Mouse (Mus musculus): ENCODE results near the gene Txnrd2.

Txnrd2 gene

GRCm38 (mm10) chr16:18464271-18464670 lies 38.1 kb downstream of the Txnrd2 start:
- H3K36me3 ChIP-seq (ENCODE audit: control insufficient read depth, insufficient read depth, low read length, poor library complexity, severe bottlenecking) = no peaks in the 10 kb centered on the region
- no peaks in the 10 kb centered on the region for H3K27me3 ChIP-seq (ENCODE audit: control insufficient read depth, insufficient read depth, low read length, poor library complexity, severe bottlenecking)
- DNase-seq (ENCODE audit: low read depth, low spot score) = no peak

- no peaks in the 10 kb centered on the region for H3K27me3 ChIP-seq (ENCODE audit: control insufficient read depth, insufficient read depth, low read length, poor library complexity, severe bottlenecking)
- H3K36me3 ChIP-seq (ENCODE audit: control insufficient read depth, insufficient read depth, low read length, poor library complexity, severe bottlenecking) = no peaks in the 10 kb centered on the region; the same call in 1 of the 2 replicates
- DNase-seq (ENCODE audit: low read depth, low spot score) = no peak
Measured at GRCm38 (mm10) chr16:18470829-18471228, 44.6 kb downstream of the Txnrd2 start.

- no peak for DNase-seq (ENCODE audit: low read depth, low spot score)
- no peaks in the 10 kb centered on the region; the same call in 1 of the 2 replicates for H3K36me3 ChIP-seq (ENCODE audit: control insufficient read depth, insufficient read depth, low read length, poor library complexity, severe bottlenecking)
- no peaks in the 10 kb centered on the region for H3K27me3 ChIP-seq (ENCODE audit: control insufficient read depth, insufficient read depth, low read length, poor library complexity, severe bottlenecking)
Measured at GRCm38 (mm10) chr16:18471381-18471955, 45.3 kb downstream of the Txnrd2 start.

- DNase-seq (ENCODE audit: low read depth, low spot score) = no peak
- Histone ChIP-seq H3K27me3 (ENCODE audit: control insufficient read depth, insufficient read depth, low read length, poor library complexity, severe bottlenecking) (no peaks in the 10 kb centered on the region), H3K36me3 (ENCODE audit: control insufficient read depth, insufficient read depth, low read length, poor library complexity, severe bottlenecking) (no peaks in the 10 kb centered on the region; the same call in 1 of the 2 replicates)
Measured at GRCm38 (mm10) chr16:18471976-18472375, 45.8 kb downstream of the Txnrd2 start.

GRCm38 (mm10) chr16:18472416-18472815 lies 46.2 kb downstream of the Txnrd2 start:
- no peaks in the 10 kb centered on the region for H3K27me3 ChIP-seq (ENCODE audit: control insufficient read depth, insufficient read depth, low read length, poor library complexity, severe bottlenecking)

GRCm38 (mm10) chr16:18472976-18473375 lies 46.8 kb downstream of the Txnrd2 start:
- H3K36me3 ChIP-seq (ENCODE audit: control insufficient read depth, insufficient read depth, low read length, poor library complexity, severe bottlenecking) = no peaks in the 10 kb centered on the region; the same call in 1 of the 2 replicates
- H3K27me3 ChIP-seq (ENCODE audit: control insufficient read depth, insufficient read depth, low read length, poor library complexity, severe bottlenecking) = no peaks in the 10 kb centered on the region
- DNase-seq (ENCODE audit: low read depth, low spot score) = no peak

More at GRCm38 (mm10) chr16:18472416-18472815, 46.2 kb downstream of the Txnrd2 start:
- H3K36me3 ChIP-seq (ENCODE audit: control insufficient read depth, insufficient read depth, low read length, poor library complexity, severe bottlenecking) = no peaks in the 10 kb centered on the region; the same call in 1 of the 2 replicates
- no peak for DNase-seq (ENCODE audit: low read depth, low spot score)

- DNase-seq (ENCODE audit: low read depth, low spot score) = no peak
- H3K36me3 ChIP-seq (ENCODE audit: control insufficient read depth, insufficient read depth, low read length, poor library complexity, severe bottlenecking) = no peaks in the 10 kb centered on the region; the same call in 1 of the 2 replicates
- no peaks in the 10 kb centered on the region for H3K27me3 ChIP-seq (ENCODE audit: control insufficient read depth, insufficient read depth, low read length, poor library complexity, severe bottlenecking)
Measured at GRCm38 (mm10) chr16:18474021-18474420, 47.8 kb downstream of the Txnrd2 start.

GRCm38 (mm10) chr16:18477996-18478395 lies 51.8 kb downstream of the Txnrd2 start:
- Histone ChIP-seq H3K36me3 (ENCODE audit: control insufficient read depth, insufficient read depth, low read length, poor library complexity, severe bottlenecking) (no peaks in the 10 kb centered on the region; the same call in 1 of the 2 replicates), H3K27me3 (ENCODE audit: control insufficient read depth, insufficient read depth, low read length, poor library complexity, severe bottlenecking) (no peaks in the 10 kb centered on the region)
- no peak for DNase-seq (ENCODE audit: low read depth, low spot score)

- Histone ChIP-seq H3K36me3 (ENCODE audit: control insufficient read depth, insufficient read depth, low read length, poor library complexity, severe bottlenecking) (no peaks in the 10 kb centered on the region; the same call in 1 of the 2 replicates), H3K27me3 (ENCODE audit: control insufficient read depth, insufficient read depth, low read length, poor library complexity, severe bottlenecking) (no peaks in the 10 kb centered on the region)
- peak; percentile 20 for DNase-seq (ENCODE audit: low read depth, low spot score)
Measured at GRCm38 (mm10) chr16:18479667-18480066, 53.5 kb downstream of the Txnrd2 start.

GRCm38 (mm10) chr16:18480933-18481485 lies 54.8 kb downstream of the Txnrd2 start:
- no peak for DNase-seq (ENCODE audit: low read depth, low spot score)
- H3K27me3 ChIP-seq (ENCODE audit: control insufficient read depth, insufficient read depth, low read length, poor library complexity, severe bottlenecking) = no peaks in the 10 kb centered on the region
- no peaks in the 10 kb centered on the region; the same call in 1 of the 2 replicates for H3K36me3 ChIP-seq (ENCODE audit: control insufficient read depth, insufficient read depth, low read length, poor library complexity, severe bottlenecking)

- DNase-seq (ENCODE audit: low read depth, low spot score) = no peak
- Histone ChIP-seq H3K27me3 (ENCODE audit: control insufficient read depth, insufficient read depth, low read length, poor library complexity, severe bottlenecking) (no peaks in the 10 kb centered on the region), H3K36me3 (ENCODE audit: control insufficient read depth, insufficient read depth, low read length, poor library complexity, severe bottlenecking) (no peaks in the 10 kb centered on the region)
Measured at GRCm38 (mm10) chr16:18482431-18482830, 56.2 kb downstream of the Txnrd2 start.

GRCm38 (mm10) chr16:18483839-18484238 lies 57.7 kb downstream of the Txnrd2 start:
- Histone ChIP-seq H3K27me3 (ENCODE audit: control insufficient read depth, insufficient read depth, low read length, poor library complexity, severe bottlenecking) (no peaks in the 10 kb centered on the region), H3K36me3 (ENCODE audit: control insufficient read depth, insufficient read depth, low read length, poor library complexity, severe bottlenecking) (no peaks in the 10 kb centered on the region)
- DNase-seq (ENCODE audit: low read depth, low spot score) = no peak

GRCm38 (mm10) chr16:18484386-18484785 lies 58.2 kb downstream of the Txnrd2 start:
- Histone ChIP-seq H3K36me3 (ENCODE audit: control insufficient read depth, insufficient read depth, low read length, poor library complexity, severe bottlenecking) (no peaks in the 10 kb centered on the region), H3K27me3 (ENCODE audit: control insufficient read depth, insufficient read depth, low read length, poor library complexity, severe bottlenecking) (no peaks in the 10 kb centered on the region)
- DNase-seq (ENCODE audit: low read depth, low spot score) = no peak

GRCm38 (mm10) chr16:18484794-18485435 lies 58.7 kb downstream of the Txnrd2 start:
- DNase-seq (ENCODE audit: low read depth, low spot score) = no peak
- Histone ChIP-seq H3K36me3 (ENCODE audit: control insufficient read depth, insufficient read depth, low read length, poor library complexity, severe bottlenecking) (no peaks in the 10 kb centered on the region), H3K27me3 (ENCODE audit: control insufficient read depth, insufficient read depth, low read length, poor library complexity, severe bottlenecking) (no peaks in the 10 kb centered on the region)

- H3K27me3 ChIP-seq (ENCODE audit: control insufficient read depth, insufficient read depth, low read length, poor library complexity, severe bottlenecking) = no peaks in the 10 kb centered on the region
- no peak for DNase-seq (ENCODE audit: low read depth, low spot score)
- no peaks in the 10 kb centered on the region for H3K36me3 ChIP-seq (ENCODE audit: control insufficient read depth, insufficient read depth, low read length, poor library complexity, severe bottlenecking)
Measured at GRCm38 (mm10) chr16:18486126-18486525, 59.9 kb downstream of the Txnrd2 start.
